Mouse (Mus musculus): ENCODE measurements around the gene Ucma. TPM values are rescaled to one million over a fixed set of nuclear protein-coding genes. Genes with fewer than 3 reads are reported as not detected.
"Not testable (repeated sequence)": the region's sequence is repeated elsewhere in the genome, so short reads cannot be mapped to it uniquely, and the experiment has no call there.

Gene Ucma
- polyA plus RNA-seq (2012; rRNA removed), result 1.5 and 2.6 TPM in 2 replicates

- no peak for DNase-seq
- H3K4me3 ChIP-seq (ENCODE audit: control insufficient read depth, insufficient read depth, low read length), result no peak within 1 kb of the TSS
- WGBS, result 81% methylated on average over 5 of the region's 5 CpGs
- H3K27me3 ChIP-seq (ENCODE audit: control insufficient read depth, insufficient read depth, low read length), result no peaks in the 10 kb centered on the region
- TF ChIP-seq CTCF (IDR thresholded peaks at IDR 0.05; ENCODE audit: borderline replicate concordance, control insufficient read depth, extremely low read depth, insufficient read depth, low read length, poor library complexity) (no peak), POLR2A (IDR thresholded peaks at IDR 0.05; ENCODE audit: control insufficient read depth, extremely low read depth, insufficient read depth, low read length, poor library complexity) (no peak)
- no peaks in the 10 kb centered on the region for H3K4me1 ChIP-seq (replicated peaks; ENCODE audit: control insufficient read depth, insufficient read depth, low read length)
- no peaks in the 10 kb centered on the region for H3K36me3 ChIP-seq (ENCODE audit: control insufficient read depth, insufficient read depth, low read length)
- H3K27ac ChIP-seq (ENCODE audit: control insufficient read depth, insufficient read depth, low read length), result no peak within 1 kb of the TSS
Measured at GRCm38 (mm10) chr2:4975807-4976206, at the start of gene Ucma. Gene Ucma (plus strand): TSS chr2:4976122.

DNA sequence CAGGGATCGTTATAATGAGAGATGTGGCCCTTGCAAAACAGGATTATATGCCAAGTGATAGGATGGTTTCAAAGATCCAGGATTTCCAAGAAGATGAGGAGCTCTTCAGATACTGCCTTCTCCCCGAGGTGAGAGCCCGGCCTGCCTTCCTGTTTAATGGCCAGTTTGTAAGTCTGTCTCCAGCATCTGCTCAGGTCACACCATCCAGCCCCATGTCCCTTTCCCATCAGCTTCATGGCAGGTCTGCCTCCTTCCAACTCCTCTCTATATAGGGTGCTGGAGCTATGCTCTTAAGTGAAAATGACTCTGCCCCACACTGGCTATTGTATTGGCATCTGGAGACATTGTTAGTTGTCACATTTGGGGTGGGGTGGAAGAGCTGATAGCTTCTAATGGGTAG lies 48.5 kb upstream of the Ucma start:
- no peak for TF ChIP-seq CTCF (IDR thresholded peaks at IDR 0.05; ENCODE audit: borderline replicate concordance, control insufficient read depth, extremely low read depth, insufficient read depth, low read length, poor library complexity)
- no peak for TF ChIP-seq POLR2A (IDR thresholded peaks at IDR 0.05; ENCODE audit: control insufficient read depth, extremely low read depth, insufficient read depth, low read length, poor library complexity)
- DNase-seq, result no peak
- H3K4me3 ChIP-seq (ENCODE audit: control insufficient read depth, insufficient read depth, low read length), result no peak overlapping the region
- H3K4me1 ChIP-seq (replicated peaks; ENCODE audit: control insufficient read depth, insufficient read depth, low read length), result no peaks in the 10 kb centered on the region
- WGBS, result 99% methylated on average over 3 of the region's 3 CpGs
- H3K27me3 ChIP-seq (ENCODE audit: control insufficient read depth, insufficient read depth, low read length), result no peaks in the 10 kb centered on the region
- H3K36me3 ChIP-seq (ENCODE audit: control insufficient read depth, insufficient read depth, low read length), result no peaks in the 10 kb centered on the region
- H3K27ac ChIP-seq (ENCODE audit: control insufficient read depth, insufficient read depth, low read length), result no peak overlapping the region

- no peak for DNase-seq
- no peak overlapping the region for H3K4me3 ChIP-seq (ENCODE audit: control insufficient read depth, insufficient read depth, low read length)
- TF ChIP-seq POLR2A (IDR thresholded peaks at IDR 0.05; ENCODE audit: control insufficient read depth, extremely low read depth, insufficient read depth, low read length, poor library complexity) (no peak), CTCF (IDR thresholded peaks at IDR 0.05; ENCODE audit: borderline replicate concordance, control insufficient read depth, extremely low read depth, insufficient read depth, low read length, poor library complexity) (no peak)
- 84% methylated on average over 2 of the region's 2 CpGs for WGBS
- H3K27ac ChIP-seq (ENCODE audit: control insufficient read depth, insufficient read depth, low read length), result no peak overlapping the region
- H3K36me3 ChIP-seq (ENCODE audit: control insufficient read depth, insufficient read depth, low read length), result no peaks in the 10 kb centered on the region
- H3K4me1 ChIP-seq (replicated peaks; ENCODE audit: control insufficient read depth, insufficient read depth, low read length), result no peaks in the 10 kb centered on the region
- no peaks in the 10 kb centered on the region for H3K27me3 ChIP-seq (ENCODE audit: control insufficient read depth, insufficient read depth, low read length)
Measured at GRCm38 (mm10) chr2:4929230-4929629, 46.7 kb upstream of the Ucma start.

DNA sequence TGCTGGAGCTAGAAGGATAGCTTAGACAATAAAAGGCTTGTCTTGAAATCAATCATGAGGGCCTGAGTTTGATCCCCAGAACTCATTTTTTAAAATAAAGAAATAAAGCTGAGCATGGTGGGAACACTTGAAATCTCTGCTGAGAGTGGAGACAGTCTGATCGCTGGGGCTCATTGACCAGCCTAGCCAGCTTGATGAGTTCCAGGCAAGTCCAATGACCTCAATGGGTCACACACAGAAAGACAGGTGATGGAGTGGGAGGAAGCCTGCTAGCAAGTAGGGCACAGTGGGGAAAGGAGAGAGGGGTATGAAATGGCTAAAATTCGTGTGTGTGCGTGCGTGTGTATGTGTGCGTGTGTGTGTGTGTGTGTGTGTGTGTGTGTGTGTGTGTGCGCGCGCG lies 41.4 kb upstream of the Ucma start:
- 97% methylated on average over 9 of the region's 9 CpGs for WGBS
- no peak for DNase-seq
- Histone ChIP-seq H3K27me3 (ENCODE audit: control insufficient read depth, insufficient read depth, low read length) (no peaks in the 10 kb centered on the region), H3K27ac (ENCODE audit: control insufficient read depth, insufficient read depth, low read length) (no peak overlapping the region), H3K4me3 (ENCODE audit: control insufficient read depth, insufficient read depth, low read length) (no peak overlapping the region), H3K4me1 (replicated peaks; ENCODE audit: control insufficient read depth, insufficient read depth, low read length) (no peaks in the 10 kb centered on the region), H3K36me3 (ENCODE audit: control insufficient read depth, insufficient read depth, low read length) (no peaks in the 10 kb centered on the region; the same call in 1 of the 2 replicates)
- TF ChIP-seq CTCF (IDR thresholded peaks at IDR 0.05; ENCODE audit: borderline replicate concordance, control insufficient read depth, extremely low read depth, insufficient read depth, low read length, poor library complexity) (no peak), POLR2A (IDR thresholded peaks at IDR 0.05; ENCODE audit: control insufficient read depth, extremely low read depth, insufficient read depth, low read length, poor library complexity) (no peak)

- H3K4me3 ChIP-seq (ENCODE audit: control insufficient read depth, insufficient read depth, low read length), result no peak overlapping the region
- TF ChIP-seq CTCF (IDR thresholded peaks at IDR 0.05; ENCODE audit: borderline replicate concordance, control insufficient read depth, extremely low read depth, insufficient read depth, low read length, poor library complexity) (no peak), POLR2A (IDR thresholded peaks at IDR 0.05; ENCODE audit: control insufficient read depth, extremely low read depth, insufficient read depth, low read length, poor library complexity) (no peak)
- no peaks in the 10 kb centered on the region for H3K27me3 ChIP-seq (ENCODE audit: control insufficient read depth, insufficient read depth, low read length)
- 98% methylated on average over 7 of the region's 7 CpGs for WGBS
- H3K27ac ChIP-seq (ENCODE audit: control insufficient read depth, insufficient read depth, low read length), result no peak overlapping the region
- no peaks in the 10 kb centered on the region; the same call in 1 of the 2 replicates for H3K36me3 ChIP-seq (ENCODE audit: control insufficient read depth, insufficient read depth, low read length)
- no peak for DNase-seq
- no peaks in the 10 kb centered on the region for H3K4me1 ChIP-seq (replicated peaks; ENCODE audit: control insufficient read depth, insufficient read depth, low read length)
Measured at GRCm38 (mm10) chr2:4937931-4938330, 38.0 kb upstream of the Ucma start.

- TF ChIP-seq POLR2A (IDR thresholded peaks at IDR 0.05; ENCODE audit: control insufficient read depth, extremely low read depth, insufficient read depth, low read length, poor library complexity), result no peak
- TF ChIP-seq CTCF (IDR thresholded peaks at IDR 0.05; ENCODE audit: borderline replicate concordance, control insufficient read depth, extremely low read depth, insufficient read depth, low read length, poor library complexity), result no peak
- H3K4me1 ChIP-seq (replicated peaks; ENCODE audit: control insufficient read depth, insufficient read depth, low read length), result no peaks in the 10 kb centered on the region
- H3K36me3 ChIP-seq (ENCODE audit: control insufficient read depth, insufficient read depth, low read length), result no peaks in the 10 kb centered on the region; the same call in 1 of the 2 replicates
- no peak overlapping the region for H3K27ac ChIP-seq (ENCODE audit: control insufficient read depth, insufficient read depth, low read length)
- H3K4me3 ChIP-seq (ENCODE audit: control insufficient read depth, insufficient read depth, low read length), result no peak overlapping the region
- DNase-seq, result no peak
- no peaks in the 10 kb centered on the region for H3K27me3 ChIP-seq (ENCODE audit: control insufficient read depth, insufficient read depth, low read length)
- WGBS, result 97% methylated on average over 11 of the region's 11 CpGs
Measured at GRCm38 (mm10) chr2:4940861-4941260, 35.1 kb upstream of the Ucma start.

DNA sequence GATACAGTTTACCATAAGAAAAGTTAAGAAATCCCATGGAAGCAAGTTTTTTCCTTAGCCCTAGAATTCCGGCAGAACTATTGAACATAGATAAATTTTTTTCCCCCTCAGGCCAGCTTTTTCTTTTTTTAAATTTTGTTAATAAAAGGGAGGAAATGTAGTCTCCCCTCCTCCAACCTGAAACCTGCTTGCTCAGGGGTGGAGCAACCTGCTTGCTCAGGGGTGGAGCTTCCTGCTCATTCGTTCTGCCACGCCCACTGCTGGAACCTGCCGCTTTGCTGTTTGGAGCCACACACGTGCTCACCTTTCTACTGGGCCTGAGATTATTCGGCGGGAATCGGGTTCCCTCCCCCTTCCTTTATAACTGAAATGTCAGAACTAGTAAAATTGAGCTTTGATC lies 26.2 kb upstream of the Ucma start:
- H3K36me3 ChIP-seq (ENCODE audit: control insufficient read depth, insufficient read depth, low read length); H3K4me3 ChIP-seq (ENCODE audit: control insufficient read depth, insufficient read depth, low read length); DNase-seq; H3K27ac ChIP-seq (ENCODE audit: control insufficient read depth, insufficient read depth, low read length); H3K27me3 ChIP-seq (ENCODE audit: control insufficient read depth, insufficient read depth, low read length); H3K4me1 ChIP-seq (replicated peaks; ENCODE audit: control insufficient read depth, insufficient read depth, low read length): not testable (repeated sequence)
- WGBS, result 88% methylated on average over 7 of the region's 8 CpGs

Measured in thymus, adult 2 months (tissue).